Mouse (Mus musculus) lung, embryonic 14.5 days (tissue): Measurements from ENCODE around the gene Gramd2. TPM values are rescaled to one million over a fixed set of nuclear protein-coding genes. Genes with fewer than 3 reads are reported as not detected.
A peak's percentile ranks its signal among the peaks of the same experiment; 100 is the strongest.

Experiments
- ATAC-seq: fragments of 200-750 bp; cut with Nextera tagmentation; 2 replicates; pipeline ENCODE4 v1.8.0; 2017; ENCODE audit warnings: mild to moderate bottlenecking, moderate TSS enrichment, moderate library complexity; ENCODE audit not compliant: insufficient read depth
- DNase-seq: peaks from one replicate; pipeline ENCODE4 v3.0.0-alpha.2; 2015
- H3K27ac ChIP-seq: fragments of 300-500 bp; sonication (generic); 2 replicates; pipeline ENCODE4 v1.5.1; 2014; ENCODE audit warnings: low read depth, mild to moderate bottlenecking, moderate library complexity
- H3K27me3 ChIP-seq: fragments of 300-500 bp; sonication (generic); 2 replicates; pipeline ENCODE4 v1.6.1; 2014; ENCODE audit warnings: low read length, control low read depth; ENCODE audit not compliant: insufficient read depth
- H3K36me3 ChIP-seq: fragments of 300-500 bp; sonication (generic); 2 replicates; pipeline ENCODE4 v1.6.1; 2014; ENCODE audit warnings: control low read depth; ENCODE audit not compliant: insufficient read depth
- H3K4me1 ChIP-seq: fragments of 300-500 bp; sonication (generic); 2 replicates; pipeline ENCODE4 v1.6.1; 2014; ENCODE audit warnings: antibody characterized with exemption, control low read depth; ENCODE audit not compliant: insufficient read depth
- H3K4me2 ChIP-seq: fragments of 300-500 bp; sonication (generic); 2 replicates; pipeline ENCODE4 v1.6.1; 2014; ENCODE audit warnings: mild to moderate bottlenecking
- H3K4me3 ChIP-seq: fragments of 300-500 bp; sonication (generic); 2 replicates; pipeline ENCODE4 v1.5.1; 2014; ENCODE audit warnings: low read depth, low read length
- H3K9ac ChIP-seq: fragments of 300-500 bp; sonication (generic); 2 replicates; pipeline ENCODE4 v1.6.1; 2014
- H3K9me3 ChIP-seq: fragments of 300-500 bp; sonication (generic); 2 replicates; pipeline ENCODE4 v1.6.1; 2016; ENCODE audit warnings: low read depth, low read length, control low read depth
- CTCF ChIP-seq: IDR thresholded peaks from 2 replicates; pipeline ENCODE4 v1.5.1; 2016; ENCODE audit warnings: antibody characterized with exemption, low read depth
- WGBS: fragments of 180-500 bp; shearing (Covaris S2); extraction: QIAGEN DNeasy Blood & Tissue Kit; methylation state at CpG from one replicate; pipeline ENCODE4 v1.1.7; 2014; 5-methylcytosine and 5-hydroxymethylcytosine counted together
- polyA plus RNA-seq: library from polyadenylated mRNA; unstranded; fragments of >200 nt; fragmentation: Nextera tagmentation; extraction: Ambion mirVana; gene quantifications from 2 replicates; pipeline ENCODE4 v1.2.1, GENCODE M21; 2014

Gramd2 gene
- polyA plus RNA-seq, 1 experiment from 2014 or later = 3.1 TPM

GRCm38 (mm10) chr9:59740593-59740992, 60.6 kb downstream of the Gramd2 start:
- Histone ChIP-seq H3K27ac (no peak overlapping the region), H3K4me2 (no peak overlapping the region), H3K36me3 (peaks cover 4% of the 10 kb centered on the region; the same call in 1 of the 2 replicates), H3K4me3 (no peak overlapping the region), H3K9me3 (no peaks in the 10 kb centered on the region), H3K9ac (no peak overlapping the region), H3K4me1 (no peaks in the 10 kb centered on the region), H3K27me3 (no peaks in the 10 kb centered on the region)
- 61% methylated on average over 2 of the region's 2 CpGs for WGBS
- no peak for ATAC-seq
- DNase-seq = no peak
- no peak for TF ChIP-seq CTCF

- H3K9me3 ChIP-seq = no peaks in the 10 kb centered on the region
- H3K27ac ChIP-seq = no peak overlapping the region
- H3K4me3 ChIP-seq = no peak overlapping the region
- H3K9ac ChIP-seq = no peak overlapping the region
- ATAC-seq (no peak), DNase-seq (no peak)
- H3K27me3 ChIP-seq = no peaks in the 10 kb centered on the region
- TF ChIP-seq CTCF = no peak
- 94% methylated on average over 3 of the region's 3 CpGs for WGBS
- H3K4me1 ChIP-seq = no peaks in the 10 kb centered on the region
- H3K36me3 ChIP-seq = no peaks in the 10 kb centered on the region
- no peak overlapping the region for H3K4me2 ChIP-seq
These were observed 64.0 kb downstream of the Gramd2 start for GRCm38 (mm10) chr9:59743903-59744302.

- Histone ChIP-seq H3K4me1 (peaks cover 9% of the 10 kb centered on the region; the same call in 1 of the 2 replicates), H3K36me3 (no peaks in the 10 kb centered on the region), H3K9me3 (no peaks in the 10 kb centered on the region), H3K4me2 (no peak overlapping the region), H3K27me3 (no peaks in the 10 kb centered on the region), H3K9ac (no peak overlapping the region), H3K27ac (no peak overlapping the region), H3K4me3 (no peak overlapping the region)
- DNase-seq (no peak), ATAC-seq (no peak)
- WGBS = 77% methylated on average over 2 of the region's 2 CpGs
- no peak for TF ChIP-seq CTCF
These were observed 68.4 kb downstream of the Gramd2 start for GRCm38 (mm10) chr9:59748387-59748786.

GRCm38 (mm10) chr9:59748969-59749368, 69.0 kb downstream of the Gramd2 start:
- no peak overlapping the region for H3K27ac ChIP-seq
- 78% methylated on average over 11 of the region's 11 CpGs for WGBS

GRCm38 (mm10) chr9:59749581-59750265, 69.8 kb downstream of the Gramd2 start:
- H3K4me1 ChIP-seq = peaks cover 9% of the 10 kb centered on the region; the same call in 1 of the 2 replicates
- H3K9me3 ChIP-seq = no peaks in the 10 kb centered on the region
- H3K9ac ChIP-seq = peak overlapping the region; percentile 61
- H3K27ac ChIP-seq = peak overlapping the region; percentile 91
- H3K4me3 ChIP-seq = peak overlapping the region; percentile 80
- peak overlapping the region; percentile 77 for H3K4me2 ChIP-seq
- ATAC-seq (no peak), DNase-seq (peak; percentile 6)
- WGBS = 28% methylated on average over 12 of the region's 12 CpGs
- H3K27me3 ChIP-seq = no peaks in the 10 kb centered on the region
- no peak for TF ChIP-seq CTCF
- no peaks in the 10 kb centered on the region for H3K36me3 ChIP-seq

More at GRCm38 (mm10) chr9:59748969-59749368, 69.0 kb downstream of the Gramd2 start:
- no peak for ATAC-seq
- Histone ChIP-seq H3K36me3 (no peaks in the 10 kb centered on the region), H3K4me1 (peaks cover 9% of the 10 kb centered on the region; the same call in 1 of the 2 replicates), H3K4me2 (0 out of 2 replicates have a peak overlapping the region, but pooled peaks have one; percentile 77), H3K4me3 (no peak overlapping the region), H3K27me3 (no peaks in the 10 kb centered on the region), H3K9ac (no peak overlapping the region), H3K9me3 (no peaks in the 10 kb centered on the region)
- TF ChIP-seq CTCF = no peak
- no peak for DNase-seq

GRCm38 (mm10) chr9:59750267-59751065, 70.5 kb downstream of the Gramd2 start, which contains the start of the genes Senp8 and Myo9a:
Gene Senp8, minus strand, starts transcription at chr9:59750710.
Gene Myo9a, plus strand, starts transcription at chr9:59750896.
- H3K4me3 ChIP-seq = peak within 1 kb of the TSS; percentile 80
- TF ChIP-seq CTCF = no peak
- no peaks in the 10 kb centered on the region for H3K36me3 ChIP-seq
- H3K27ac ChIP-seq = peak within 1 kb of the TSS; percentile 94
- under 1% methylated on average over 59 of the region's 59 CpGs for WGBS
- DNase-seq (peak; percentile 99), ATAC-seq (peak; percentile 93)
- no peaks in the 10 kb centered on the region for H3K27me3 ChIP-seq
- H3K9me3 ChIP-seq = no peaks in the 10 kb centered on the region
- H3K4me2 ChIP-seq = peak within 1 kb of the TSS; percentile 82
- H3K4me1 ChIP-seq = peaks cover 9% of the 10 kb centered on the region; the same call in 1 of the 2 replicates
- H3K9ac ChIP-seq = peak within 1 kb of the TSS; percentile 86
